Mouse (Mus musculus) stomach, embryonic 14.5 days (tissue): ENCODE results near the gene Rmdn2. TPM values are rescaled to one million over a fixed set of nuclear protein-coding genes. Genes with fewer than 3 reads are reported as not detected.
A peak's percentile ranks its signal among the peaks of the same experiment; 100 is the strongest.

ENCODE experiments used
- ATAC-seq: fragments of 200-750 bp; cut with Nextera tagmentation; 2 replicates; pipeline ENCODE4 v1.8.0; 2017; ENCODE audit warnings: low read depth, moderate TSS enrichment; ENCODE audit not compliant: insufficient number of reproducible peaks, insufficient read depth, low FRiP score
- H3K27ac ChIP-seq: fragments of 300-500 bp; sonication (generic); 2 replicates; pipeline ENCODE4 v1.5.1; 2014; ENCODE audit warnings: mild to moderate bottlenecking, low read length, moderate library complexity, mixed read lengths
- H3K27me3 ChIP-seq: fragments of 300-500 bp; sonication (generic); 2 replicates; pipeline ENCODE4 v1.6.1; 2014; ENCODE audit warnings: low read length, control low read depth, mixed read lengths; ENCODE audit not compliant: control insufficient read depth, insufficient read depth
- H3K36me3 ChIP-seq: fragments of 300-500 bp; sonication (generic); 2 replicates; pipeline ENCODE4 v1.6.1; 2014; ENCODE audit warnings: mild to moderate bottlenecking, control low read depth, low read length, moderate library complexity, mixed read lengths; ENCODE audit not compliant: control insufficient read depth, insufficient read depth
- H3K4me1 ChIP-seq: fragments of 300-500 bp; sonication (generic); 2 replicates; pipeline ENCODE4 v1.6.1; 2014; ENCODE audit warnings: low read length, control low read depth, mixed read lengths; ENCODE audit not compliant: control insufficient read depth, insufficient read depth
- H3K4me2 ChIP-seq: fragments of 300-500 bp; sonication (generic); replicated peaks from 2 replicates; pipeline ENCODE4 v1.6.1; 2014; ENCODE audit warnings: low read depth, low read length, control low read depth
- H3K4me3 ChIP-seq: fragments of 300-500 bp; sonication (generic); 2 replicates; pipeline ENCODE4 v1.5.1; 2014; ENCODE audit warnings: low read depth, low read length, control low read depth
- H3K9ac ChIP-seq: fragments of 300-500 bp; sonication (generic); replicated peaks from 2 replicates; pipeline ENCODE4 v1.6.1; 2014; ENCODE audit warnings: low read depth, mild to moderate bottlenecking, control low read depth, low read length, moderate library complexity, mixed read lengths
- H3K9me3 ChIP-seq: fragments of 300-500 bp; sonication (generic); 2 replicates; pipeline ENCODE4 v1.6.1; 2016; ENCODE audit warnings: low read depth, low read length, control low read depth; ENCODE audit not compliant: control insufficient read depth
- WGBS: fragments of 180-500 bp; shearing (Covaris S2); extraction: QIAGEN DNeasy Blood & Tissue Kit; methylation state at CpG from one replicate; pipeline ENCODE4 v1.1.7; 2014; 5-methylcytosine and 5-hydroxymethylcytosine counted together
- polyA plus RNA-seq: library from polyadenylated mRNA; unstranded; fragments of >200 nt; fragmentation: Nextera tagmentation; extraction: Ambion mirVana; gene quantifications from 2 replicates; pipeline ENCODE4 v1.2.1, GENCODE M21; 2014

Rmdn2 gene
- polyA plus RNA-seq, 1 experiment from 2014 or later, result 15.0 TPM

DNA sequence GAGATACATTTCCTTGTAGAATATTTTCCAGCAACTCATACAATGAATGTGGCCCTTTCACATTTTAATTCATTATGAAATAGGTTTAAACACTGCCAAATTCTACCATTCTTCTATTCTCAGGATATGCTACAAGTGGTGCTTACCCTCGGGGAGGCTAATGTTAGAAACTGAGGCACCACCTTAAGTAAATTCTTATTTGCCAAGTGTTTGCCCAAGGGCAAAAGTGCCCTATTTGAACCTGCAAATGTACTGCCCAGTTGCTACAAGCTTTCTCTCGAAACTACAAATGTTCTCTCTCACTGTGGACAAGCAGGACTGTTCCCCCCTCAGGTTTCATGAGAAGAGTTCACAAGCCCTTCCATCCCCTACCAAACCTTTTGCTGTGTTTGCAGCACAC, 5.9 kb upstream of the Rmdn2 start:
- Histone ChIP-seq H3K36me3 (no peaks in the 10 kb centered on the region), H3K9ac (no peak overlapping the region), H3K4me2 (no peak overlapping the region), H3K27ac (no peak overlapping the region), H3K27me3 (no peaks in the 10 kb centered on the region), H3K4me1 (no peaks in the 10 kb centered on the region), H3K9me3 (no peaks in the 10 kb centered on the region), H3K4me3 (no peak overlapping the region)
- WGBS, result 30% methylated on average over 2 of the region's 2 CpGs
- ATAC-seq, result no peak

DNA sequence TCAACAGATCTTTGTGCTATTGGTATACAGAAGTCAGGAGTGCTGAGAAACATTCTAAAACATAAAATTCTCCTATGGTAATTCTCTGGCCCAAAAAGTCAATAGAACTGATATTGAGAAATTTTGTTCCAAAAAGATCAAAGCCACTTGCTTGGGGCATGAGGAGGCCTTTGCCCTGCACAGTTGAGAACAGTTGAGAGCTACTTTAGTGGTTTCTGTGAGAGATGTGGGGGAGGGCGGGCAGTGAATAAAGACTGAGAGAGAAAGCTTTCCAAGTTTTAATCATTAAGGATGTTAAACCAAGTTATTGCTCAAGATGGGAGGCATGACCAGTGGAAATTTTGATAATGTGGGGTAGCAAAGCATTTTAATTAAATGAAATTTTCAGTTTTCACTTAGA, 2.0 kb upstream of the Rmdn2 start:
- Histone ChIP-seq H3K36me3 (no peaks in the 10 kb centered on the region), H3K9ac (no peak overlapping the region), H3K4me2 (no peak overlapping the region), H3K4me1 (no peaks in the 10 kb centered on the region), H3K9me3 (no peaks in the 10 kb centered on the region), H3K27ac (no peak overlapping the region), H3K4me3 (no peak overlapping the region), H3K27me3 (no peaks in the 10 kb centered on the region)
- WGBS, result 83% methylated on average over 1 of the region's 1 CpGs
- ATAC-seq, result no peak

DNA sequence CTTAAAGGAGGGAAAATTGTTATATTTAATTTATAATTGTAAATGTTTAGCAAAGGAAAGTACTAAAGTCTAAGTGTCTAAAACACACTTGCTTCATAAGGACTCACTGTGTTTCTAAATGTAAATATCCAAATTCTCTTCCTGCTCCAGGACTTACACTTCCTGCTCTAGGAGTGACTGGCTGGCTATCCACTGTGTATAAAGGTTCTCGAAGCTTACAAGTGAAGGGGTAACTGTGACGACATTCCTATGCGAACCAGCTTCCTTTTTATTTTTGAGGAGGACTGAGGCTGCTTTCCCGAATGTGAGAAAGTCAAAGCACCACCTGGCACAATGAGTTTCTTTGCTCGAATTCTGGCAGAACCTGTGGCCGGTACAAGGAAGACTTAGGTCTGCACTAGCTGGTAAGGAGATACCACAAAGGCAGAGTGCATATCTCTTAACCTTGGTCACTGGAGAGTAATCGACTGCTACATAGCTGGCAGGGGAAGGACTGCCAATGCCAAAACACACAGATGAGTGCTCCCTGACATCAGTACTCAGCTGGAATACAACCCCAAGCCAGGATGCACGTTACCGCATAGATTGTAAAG, 1.4 kb upstream of the Rmdn2 start:
- Histone ChIP-seq H3K9me3 (no peaks in the 10 kb centered on the region), H3K4me3 (no peak overlapping the region), H3K4me1 (no peaks in the 10 kb centered on the region), H3K4me2 (no peak overlapping the region), H3K27ac (no peak overlapping the region), H3K9ac (no peak overlapping the region), H3K27me3 (no peaks in the 10 kb centered on the region), H3K36me3 (no peaks in the 10 kb centered on the region)
- ATAC-seq, result no peak
- WGBS, result 73% methylated on average over 9 of the region's 9 CpGs

DNA sequence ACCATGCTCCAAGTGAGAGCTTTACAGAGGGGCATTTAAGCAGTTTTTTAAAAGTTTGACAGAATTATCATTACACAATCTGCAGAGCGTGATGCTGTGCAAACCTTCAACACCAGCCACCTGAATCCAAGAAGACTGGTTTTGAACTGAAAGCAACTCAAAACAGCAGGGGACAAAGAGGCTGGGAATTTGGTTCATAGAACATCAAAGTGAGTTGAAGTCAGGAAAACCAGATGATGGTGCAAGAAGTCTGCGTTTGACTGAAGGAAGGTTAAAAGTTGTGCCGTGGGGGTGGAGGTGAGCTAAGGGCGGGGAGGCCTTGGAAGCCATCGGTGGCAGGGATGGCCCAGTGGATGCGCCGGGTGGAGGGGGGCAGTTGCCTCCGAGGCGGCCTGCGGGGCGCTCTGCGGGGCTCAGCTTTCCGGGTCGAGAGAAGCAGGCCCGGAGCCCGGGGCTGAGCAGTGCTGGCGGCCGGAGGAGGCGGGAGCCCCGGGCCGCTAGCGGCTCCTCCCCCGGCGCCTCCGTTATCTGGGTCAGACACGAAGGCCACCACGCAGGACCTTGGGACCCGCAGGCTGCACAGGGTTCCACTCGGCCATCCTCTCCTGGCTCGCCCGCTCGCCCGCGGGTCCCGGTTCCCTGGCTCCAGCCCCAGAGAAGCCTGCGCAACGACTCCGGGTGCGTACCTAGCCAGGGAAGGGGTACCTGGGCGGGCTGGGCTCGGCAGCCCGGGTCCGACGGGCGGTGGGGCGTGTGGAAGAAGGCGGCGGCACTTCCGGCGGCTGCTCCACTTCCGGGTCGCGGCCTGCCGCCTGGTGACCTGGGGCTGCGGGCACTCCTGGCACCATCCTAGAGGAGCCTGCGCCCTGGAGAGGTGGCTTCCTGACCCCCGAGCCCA, 3.3 kb downstream of the Rmdn2 start:
- no peaks in the 10 kb centered on the region for H3K27me3 ChIP-seq
- H3K4me2 ChIP-seq, result peak overlapping the region; percentile 67
- peak overlapping the region; percentile 72 for H3K9ac ChIP-seq
- WGBS, result 2% methylated on average over 56 of the region's 57 CpGs
- H3K4me1 ChIP-seq, result 0 out of 2 replicates have a peak, but pooled peaks cover 2% of the 10 kb centered on the region
- no peaks in the 10 kb centered on the region for H3K9me3 ChIP-seq
- peak overlapping the region; percentile 66 for H3K4me3 ChIP-seq
- H3K36me3 ChIP-seq, result no peaks in the 10 kb centered on the region
- H3K27ac ChIP-seq, result peak overlapping the region; percentile 39; the same call in 1 of the 2 replicates
- ATAC-seq, result peak; percentile 92

DNA sequence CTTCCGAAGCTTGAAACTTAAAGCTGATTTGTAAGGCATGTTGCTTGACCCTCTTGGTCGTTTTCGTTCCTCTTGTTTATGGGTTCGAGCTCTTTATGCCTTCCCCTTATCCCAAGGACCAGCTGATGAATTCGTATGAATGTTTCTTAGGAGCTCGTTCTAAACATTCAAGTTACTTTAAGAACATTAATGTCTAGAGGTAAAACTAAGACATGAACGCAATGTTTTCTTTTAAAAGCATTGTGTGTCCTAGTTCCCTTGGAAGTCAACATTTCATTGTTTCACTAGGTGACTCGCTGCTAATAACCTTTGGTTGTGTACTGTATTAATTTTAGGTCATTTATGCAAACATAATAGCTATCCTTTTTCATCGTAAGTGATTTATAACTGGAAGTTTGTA, 4.2 kb downstream of the Rmdn2 start:
- Histone ChIP-seq H3K9ac (no peak overlapping the region), H3K4me2 (peak overlapping the region; percentile 67), H3K27ac (no peak overlapping the region), H3K36me3 (no peaks in the 10 kb centered on the region), H3K9me3 (no peaks in the 10 kb centered on the region), H3K27me3 (no peaks in the 10 kb centered on the region), H3K4me3 (peak overlapping the region; percentile 66), H3K4me1 (0 out of 2 replicates have a peak, but pooled peaks cover 2% of the 10 kb centered on the region)
- ATAC-seq, result no peak
- 82% methylated on average over 9 of the region's 9 CpGs for WGBS

DNA sequence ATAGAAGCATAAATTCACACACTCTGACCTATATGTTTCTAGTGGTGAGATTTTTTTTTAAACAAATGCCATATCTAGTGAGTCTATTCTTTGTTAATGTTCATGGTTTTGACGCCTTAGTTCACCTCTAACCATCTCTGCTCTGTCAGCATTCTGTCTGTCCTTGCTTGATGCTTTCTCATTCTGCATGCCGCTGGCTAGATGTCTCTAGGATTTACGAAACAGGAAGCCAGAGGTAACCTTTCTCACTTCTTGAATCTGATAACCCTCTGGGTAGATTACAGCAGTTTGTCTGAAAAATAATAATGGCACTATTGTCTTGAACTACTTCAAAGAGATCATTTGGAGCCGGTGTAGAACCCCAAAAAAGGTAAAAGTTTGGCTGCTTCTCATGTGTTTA, 5.0 kb downstream of the Rmdn2 start:
- no peak for ATAC-seq

DNA sequence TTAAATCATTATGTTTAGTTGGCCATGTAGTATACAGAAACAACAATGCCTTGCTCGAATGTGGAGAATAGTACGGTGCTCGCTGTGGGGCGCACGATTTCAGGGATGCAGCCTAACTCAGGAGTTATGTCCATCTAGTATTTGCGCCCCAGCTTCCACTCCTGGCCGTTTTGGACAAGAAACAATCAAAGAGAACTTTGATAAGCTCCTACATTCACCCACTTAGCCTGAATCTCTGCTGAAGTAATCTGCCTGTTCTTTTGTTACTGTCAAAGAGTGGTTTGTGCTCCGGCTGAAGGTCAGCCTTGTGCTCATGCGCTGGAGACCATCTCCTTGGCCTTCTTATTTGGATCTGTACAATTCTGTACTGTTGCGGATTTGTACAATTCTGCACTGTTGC, 6.8 kb downstream of the Rmdn2 start:
- no peak overlapping the region for H3K4me3 ChIP-seq
- no peaks in the 10 kb centered on the region for H3K9me3 ChIP-seq
- WGBS, result 90% methylated on average over 10 of the region's 10 CpGs
- H3K4me1 ChIP-seq, result 0 out of 2 replicates have a peak, but pooled peaks cover 2% of the 10 kb centered on the region
- no peak overlapping the region for H3K27ac ChIP-seq
- ATAC-seq, result no peak
- H3K27me3 ChIP-seq, result no peaks in the 10 kb centered on the region
- no peak overlapping the region for H3K9ac ChIP-seq
- no peak overlapping the region for H3K4me2 ChIP-seq
- no peaks in the 10 kb centered on the region for H3K36me3 ChIP-seq

More for the DNA sequence above, 5.0 kb downstream of the Rmdn2 start:
- Histone ChIP-seq H3K27me3 (no peaks in the 10 kb centered on the region), H3K4me1 (0 out of 2 replicates have a peak, but pooled peaks cover 2% of the 10 kb centered on the region), H3K4me3 (no peak overlapping the region), H3K9ac (no peak overlapping the region), H3K9me3 (no peaks in the 10 kb centered on the region), H3K27ac (no peak overlapping the region), H3K36me3 (no peaks in the 10 kb centered on the region), H3K4me2 (no peak overlapping the region)
- 84% methylated on average over 4 of the region's 4 CpGs for WGBS

DNA sequence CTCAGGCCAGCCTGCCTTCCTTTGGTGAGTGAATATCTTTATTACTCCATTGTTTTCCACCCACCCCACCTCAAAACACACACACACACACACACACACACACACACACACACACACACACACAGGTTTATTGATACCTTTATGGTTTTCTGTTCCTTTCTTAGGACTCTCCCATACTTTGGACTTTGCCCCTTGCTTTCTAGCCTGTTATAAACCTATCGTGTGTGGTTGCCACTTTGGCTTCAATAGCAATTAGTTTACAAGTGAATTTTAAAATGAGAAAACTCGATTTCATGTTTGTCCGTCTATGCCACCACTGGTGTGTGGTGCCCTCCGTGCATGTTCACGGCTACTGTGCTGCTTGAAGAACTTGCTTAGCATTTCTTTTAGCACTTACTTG, 7.3 kb downstream of the Rmdn2 start:
- Histone ChIP-seq H3K9me3 (no peaks in the 10 kb centered on the region), H3K36me3 (no peaks in the 10 kb centered on the region), H3K4me3 (no peak overlapping the region), H3K27ac (no peak overlapping the region), H3K4me2 (no peak overlapping the region), H3K27me3 (no peaks in the 10 kb centered on the region), H3K4me1 (0 out of 2 replicates have a peak, but pooled peaks cover 2% of the 10 kb centered on the region), H3K9ac (no peak overlapping the region)
- no peak for ATAC-seq
- WGBS, result 89% methylated on average over 5 of the region's 5 CpGs
